Mouse (Mus musculus) lung, embryonic 15.5 days (tissue): ENCODE results near the gene Ube2q1. TPM values are rescaled to one million over a fixed set of nuclear protein-coding genes. Genes with fewer than 3 reads are reported as not detected.
A peak's percentile ranks its signal among the peaks of the same experiment; 100 is the strongest.

Source experiments
- ATAC-seq: fragments of 200-750 bp; cut with Nextera tagmentation; 2 replicates; pipeline ENCODE4 v1.8.0; 2017; ENCODE audit warnings: moderate number of reproducible peaks, borderline replicate concordance; ENCODE audit not compliant: low FRiP score, low TSS enrichment; ENCODE audit errors: extremely low read depth
- H3K27ac ChIP-seq: fragments of 300-500 bp; sonication (generic); 2 replicates; pipeline ENCODE4 v1.5.1; 2015; ENCODE audit warnings: moderate library complexity, mild to moderate bottlenecking, inconsistent platforms
- H3K27me3 ChIP-seq: fragments of 300-500 bp; sonication (generic); 2 replicates; pipeline ENCODE4 v1.6.1; 2015; ENCODE audit warnings: inconsistent platforms
- H3K36me3 ChIP-seq: fragments of 300-500 bp; sonication (generic); 2 replicates; pipeline ENCODE4 v1.6.1; 2015; ENCODE audit warnings: inconsistent platforms
- H3K4me1 ChIP-seq: fragments of 300-500 bp; sonication (generic); 2 replicates; pipeline ENCODE4 v1.6.1; 2015; ENCODE audit warnings: inconsistent platforms
- H3K4me2 ChIP-seq: fragments of 300-500 bp; sonication (generic); 2 replicates; pipeline ENCODE4 v1.6.1; 2015; ENCODE audit warnings: inconsistent platforms, mild to moderate bottlenecking, moderate library complexity
- H3K4me3 ChIP-seq: fragments of 300-500 bp; sonication (generic); 2 replicates; pipeline ENCODE4 v1.5.1; 2015; ENCODE audit warnings: mild to moderate bottlenecking, inconsistent platforms
- H3K9ac ChIP-seq: fragments of 300-500 bp; sonication (generic); 2 replicates; pipeline ENCODE4 v1.6.1; 2015; ENCODE audit warnings: inconsistent platforms
- H3K9me3 ChIP-seq: fragments of 300-500 bp; sonication (generic); 2 replicates; pipeline ENCODE4 v1.6.1; 2016; ENCODE audit warnings: inconsistent platforms
- WGBS: fragments of 180-500 bp; shearing (Covaris S2); methylation state at CpG from one replicate; pipeline ENCODE4 v1.1.7; 2015; 5-methylcytosine and 5-hydroxymethylcytosine counted together
- polyA plus RNA-seq: library from polyadenylated mRNA; unstranded; fragments of >200 nt; fragmentation: Nextera tagmentation; extraction: Ambion mirVana; gene quantifications from 2 replicates; pipeline ENCODE4 v1.2.1, GENCODE M21; 2015

The Ube2q1 gene
- polyA plus RNA-seq, 1 experiment from 2014 or later = 12.0 TPM

DNA sequence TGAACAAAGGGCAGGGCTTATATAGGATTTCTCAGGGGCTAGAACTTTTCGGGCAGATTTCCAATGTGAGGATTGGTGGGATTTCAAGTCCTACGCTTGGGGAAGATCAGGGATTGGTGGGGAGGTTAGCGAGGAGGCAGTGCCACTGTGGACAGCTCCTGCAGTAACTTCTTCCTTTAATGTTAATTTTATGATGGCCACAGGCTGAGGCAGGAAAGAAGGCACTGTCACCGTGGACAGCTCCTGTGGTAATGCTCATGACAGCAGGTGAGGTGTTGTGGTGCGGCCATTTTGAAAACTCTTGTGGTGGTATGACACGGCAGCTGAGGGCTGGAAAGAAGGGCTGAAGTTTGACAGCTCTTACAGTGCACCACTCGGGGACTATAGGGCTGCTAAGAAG lies 3.8 kb upstream of the Ube2q1 start:
- H3K9ac ChIP-seq = no peak overlapping the region
- no peaks in the 10 kb centered on the region for H3K36me3 ChIP-seq
- H3K9me3 ChIP-seq = no peaks in the 10 kb centered on the region
- H3K4me1 ChIP-seq = peaks cover 16% of the 10 kb centered on the region
- no peak overlapping the region for H3K4me3 ChIP-seq
- peaks cover 6% of the 10 kb centered on the region; the same call in 1 of the 2 replicates for H3K27me3 ChIP-seq
- no peak overlapping the region for H3K4me2 ChIP-seq
- no peak for ATAC-seq
- H3K27ac ChIP-seq = no peak overlapping the region
- WGBS = 60% methylated on average over 7 of the region's 7 CpGs

DNA sequence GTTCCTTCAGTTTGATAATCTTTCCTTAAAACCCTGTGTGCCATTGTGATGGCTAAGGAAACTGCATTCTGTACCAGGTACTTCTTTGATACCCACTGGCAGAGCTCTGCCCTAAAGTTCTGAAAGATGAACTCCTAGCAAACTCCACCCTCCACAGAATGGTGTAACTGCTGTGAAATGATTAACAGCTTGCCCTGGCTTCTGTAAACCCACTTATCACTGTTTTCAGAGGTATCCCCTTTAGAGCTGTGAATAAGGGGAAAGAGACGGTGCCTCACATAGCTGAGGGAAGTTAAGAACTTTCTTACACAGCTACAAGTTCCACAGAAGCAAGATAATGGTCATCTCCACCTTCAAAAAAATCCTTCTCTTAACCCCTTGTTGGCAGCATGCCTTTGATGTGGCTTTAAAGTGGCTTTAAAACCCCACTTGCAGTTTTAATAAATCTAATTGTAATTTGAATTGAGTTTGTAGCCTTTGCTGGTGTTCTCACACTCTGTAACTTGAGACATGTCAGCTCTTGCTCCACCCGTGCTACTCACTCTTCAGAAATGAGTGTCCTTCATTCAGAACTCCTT lies 2.9 kb upstream of the Ube2q1 start:
- no peak overlapping the region for H3K9ac ChIP-seq
- H3K36me3 ChIP-seq = no peaks in the 10 kb centered on the region
- H3K9me3 ChIP-seq = no peaks in the 10 kb centered on the region
- no peak overlapping the region for H3K4me2 ChIP-seq
- no peak overlapping the region for H3K4me3 ChIP-seq
- ATAC-seq = no peak
- H3K27ac ChIP-seq = no peak overlapping the region
- H3K4me1 ChIP-seq = peaks cover 25% of the 10 kb centered on the region
- H3K27me3 ChIP-seq = no peaks in the 10 kb centered on the region
- 40% methylated on average over 2 of the region's 2 CpGs for WGBS

- WGBS = under 1% methylated on average over 17 of the region's 17 CpGs
These were observed 838 bp upstream of the Ube2q1 start for GRCm38 (mm10) chr3:89772588-89772967.

GRCm38 (mm10) chr3:89773740-89774211 lies 360 bp downstream of the Ube2q1 start:
- ATAC-seq = peak; percentile 59
- Histone ChIP-seq H3K4me1 (peaks cover 34% of the 10 kb centered on the region), H3K27ac (peak overlapping the region; percentile 98), H3K4me2 (peak overlapping the region; percentile 73), H3K27me3 (no peaks in the 10 kb centered on the region), H3K9ac (peak overlapping the region; percentile 100), H3K36me3 (peaks cover 27% of the 10 kb centered on the region), H3K9me3 (no peaks in the 10 kb centered on the region), H3K4me3 (peak overlapping the region; percentile 99)
- 2% methylated on average over 34 of the region's 37 CpGs for whole genome bisulfite sequencing

More at GRCm38 (mm10) chr3:89772588-89772967, 838 bp upstream of the Ube2q1 start:
- peaks cover 34% of the 10 kb centered on the region for H3K4me1 ChIP-seq
- peak overlapping the region; percentile 99 for H3K4me3 ChIP-seq
- peak overlapping the region; percentile 100 for H3K9ac ChIP-seq
- H3K27ac ChIP-seq = peak overlapping the region; percentile 98
- ATAC-seq = peak; percentile 66
- H3K9me3 ChIP-seq = no peaks in the 10 kb centered on the region
- peaks cover 16% of the 10 kb centered on the region for H3K36me3 ChIP-seq
- H3K4me2 ChIP-seq = peak overlapping the region; percentile 73
- no peaks in the 10 kb centered on the region for H3K27me3 ChIP-seq

DNA sequence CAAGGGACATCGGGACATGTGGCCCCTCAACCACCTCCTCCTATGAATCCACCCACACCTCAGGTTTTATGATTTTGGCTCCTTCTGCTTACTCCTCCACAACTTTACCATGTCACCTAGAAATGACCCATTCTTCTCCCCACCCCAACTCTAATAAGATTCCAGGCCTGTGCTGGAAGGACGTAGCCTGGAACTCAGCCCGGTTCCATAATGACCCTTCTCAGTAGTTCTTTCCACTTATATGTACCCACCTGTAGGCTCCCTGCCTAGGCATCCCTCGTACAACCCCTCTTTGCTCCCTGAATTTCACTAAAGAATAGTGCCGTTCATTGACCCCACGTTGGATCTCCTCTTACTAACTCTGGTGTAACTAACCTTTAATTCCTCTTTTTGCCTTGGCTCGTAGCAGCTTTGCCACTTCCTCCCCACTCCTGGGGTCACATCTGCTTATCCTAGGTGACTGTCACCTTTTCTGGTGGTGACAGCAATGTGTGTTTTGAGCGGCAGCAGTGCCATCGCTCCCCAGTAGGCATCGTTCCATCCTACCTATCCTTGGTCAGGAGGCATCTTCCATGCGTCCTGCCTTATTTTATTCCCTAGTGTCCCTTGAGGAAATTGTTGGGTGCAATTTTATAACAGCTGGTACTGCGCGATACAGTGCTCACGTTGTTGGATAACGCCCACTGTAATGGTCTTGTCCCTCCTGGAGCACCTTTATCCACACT lies 982 bp downstream of the Ube2q1 start:
- H3K4me3 ChIP-seq = peak overlapping the region; percentile 99
- peaks cover 33% of the 10 kb centered on the region for H3K36me3 ChIP-seq
- ATAC-seq = no peak
- peaks cover 34% of the 10 kb centered on the region for H3K4me1 ChIP-seq
- H3K9me3 ChIP-seq = no peaks in the 10 kb centered on the region
- no peaks in the 10 kb centered on the region for H3K27me3 ChIP-seq
- H3K9ac ChIP-seq = peak overlapping the region; percentile 100
- peak overlapping the region; percentile 73 for H3K4me2 ChIP-seq
- 29% methylated on average over 15 of the region's 15 CpGs for WGBS
- peak overlapping the region; percentile 98 for H3K27ac ChIP-seq

DNA sequence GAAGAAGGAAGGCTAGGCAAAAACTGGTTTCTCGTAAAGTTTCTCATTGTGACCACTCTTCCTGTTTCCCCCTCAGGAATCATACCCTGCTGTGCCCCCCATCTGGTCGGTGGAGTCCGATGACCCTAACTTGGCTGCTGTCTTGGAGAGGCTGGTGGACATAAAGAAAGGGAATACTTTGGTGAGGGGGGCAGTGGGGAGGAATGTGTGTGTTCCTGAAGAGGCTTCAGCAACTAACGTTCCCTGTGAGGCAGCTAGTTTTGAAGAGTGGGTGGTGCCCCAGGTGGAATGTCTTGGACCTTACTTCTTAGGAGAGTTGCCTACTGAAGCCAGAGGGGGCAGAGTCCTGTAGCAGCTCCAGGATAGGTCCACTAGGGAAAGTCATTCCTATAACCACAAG lies 2.6 kb downstream of the Ube2q1 start:
- peak overlapping the region; percentile 100; the same call in 1 of the 2 replicates for H3K9ac ChIP-seq

DNA sequence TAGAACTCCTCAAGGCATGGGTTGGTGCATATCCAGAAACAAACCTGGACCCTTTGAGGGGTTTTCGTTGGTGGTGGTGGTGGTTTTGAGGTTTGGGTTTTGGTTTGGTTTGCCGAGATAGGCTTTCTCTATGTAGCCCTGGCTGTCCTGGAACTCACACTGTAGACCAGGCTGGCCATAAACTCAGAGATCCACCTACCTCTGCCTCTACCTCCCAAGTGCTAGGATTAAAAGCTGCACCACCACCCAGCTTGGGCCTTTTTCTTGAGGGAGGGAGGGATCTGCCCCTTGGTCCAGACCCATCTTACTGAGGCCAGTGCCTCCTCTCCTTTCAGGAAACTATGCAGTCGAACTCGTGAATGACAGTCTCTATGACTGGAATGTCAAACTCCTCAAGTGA lies 6.7 kb downstream of the Ube2q1 start:
- no peak for ATAC-seq
- H3K36me3 ChIP-seq = peaks cover 76% of the 10 kb centered on the region
- H3K9ac ChIP-seq = no peak overlapping the region
- no peaks in the 10 kb centered on the region for H3K9me3 ChIP-seq
- no peaks in the 10 kb centered on the region for H3K27me3 ChIP-seq
- no peak overlapping the region for H3K27ac ChIP-seq
- H3K4me3 ChIP-seq = no peak overlapping the region
- H3K4me1 ChIP-seq = peaks cover 16% of the 10 kb centered on the region
- WGBS = 92% methylated on average over 4 of the region's 4 CpGs
- H3K4me2 ChIP-seq = no peak overlapping the region

More for the DNA sequence above, 2.6 kb downstream of the Ube2q1 start:
- WGBS = 68% methylated on average over 4 of the region's 4 CpGs
- Histone ChIP-seq H3K4me1 (peaks cover 34% of the 10 kb centered on the region), H3K4me3 (no peak overlapping the region), H3K27me3 (no peaks in the 10 kb centered on the region), H3K9me3 (no peaks in the 10 kb centered on the region), H3K36me3 (peaks cover 49% of the 10 kb centered on the region), H3K4me2 (peak overlapping the region; percentile 73; the same call in 1 of the 2 replicates), H3K27ac (no peak overlapping the region)
- ATAC-seq = no peak

GRCm38 (mm10) chr3:89781640-89782039 lies 8.2 kb downstream of the Ube2q1 start:
- 61% methylated on average over 5 of the region's 5 CpGs for WGBS
- no peak for ATAC-seq

GRCm38 (mm10) chr3:89784991-89785753 lies 11.8 kb downstream of the Ube2q1 start:
- no peak overlapping the region for H3K4me3 ChIP-seq
- peak; percentile 56; the same call in 1 of the 2 replicates for ATAC-seq
- H3K4me2 ChIP-seq = peak overlapping the region; percentile 39
- H3K9ac ChIP-seq = no peak overlapping the region
- no peak overlapping the region for H3K27ac ChIP-seq
- 12% methylated on average over 11 of the region's 11 CpGs for WGBS
- peaks cover 11% of the 10 kb centered on the region for H3K4me1 ChIP-seq
- peaks cover 35% of the 10 kb centered on the region for H3K36me3 ChIP-seq
- no peaks in the 10 kb centered on the region for H3K9me3 ChIP-seq
- H3K27me3 ChIP-seq = no peaks in the 10 kb centered on the region

More at GRCm38 (mm10) chr3:89781640-89782039, 8.2 kb downstream of the Ube2q1 start:
- Histone ChIP-seq H3K9me3 (no peaks in the 10 kb centered on the region), H3K27me3 (no peaks in the 10 kb centered on the region), H3K9ac (no peak overlapping the region), H3K4me3 (no peak overlapping the region), H3K4me1 (peaks cover 11% of the 10 kb centered on the region), H3K4me2 (no peak overlapping the region), H3K36me3 (peaks cover 68% of the 10 kb centered on the region), H3K27ac (no peak overlapping the region)

- Histone ChIP-seq H3K9ac (no peak overlapping the region), H3K4me2 (no peak overlapping the region), H3K27ac (no peak overlapping the region), H3K9me3 (no peaks in the 10 kb centered on the region), H3K4me1 (peaks cover 11% of the 10 kb centered on the region), H3K36me3 (peaks cover 24% of the 10 kb centered on the region), H3K4me3 (no peak overlapping the region), H3K27me3 (no peaks in the 10 kb centered on the region)
- 74% methylated on average over 6 of the region's 6 CpGs for WGBS
- no peak for ATAC-seq
These were observed 12.9 kb downstream of the Ube2q1 start for GRCm38 (mm10) chr3:89786275-89786674.

- WGBS = 72% methylated on average over 16 of the region's 16 CpGs
- Histone ChIP-seq H3K27ac (no peak overlapping the region), H3K4me2 (no peak overlapping the region), H3K4me1 (peaks cover 11% of the 10 kb centered on the region), H3K27me3 (no peaks in the 10 kb centered on the region), H3K9me3 (no peaks in the 10 kb centered on the region), H3K36me3 (no peaks in the 10 kb centered on the region), H3K9ac (no peak overlapping the region), H3K4me3 (no peak overlapping the region)
- ATAC-seq = no peak
These were observed 15.4 kb downstream of the Ube2q1 start for GRCm38 (mm10) chr3:89788680-89789352.
